Mouse (Mus musculus) frontal cortex, postnatal 36 days (tissue): ENCODE data around the gene Slc26a5.

ENCODE experiments used
- DNase-seq, 2 experiments: peaks; one replicate each; pipeline ENCODE4 v3.0.0; 2022; ENCODE audit warnings: low spot score in 2 of 2

Slc26a5 gene

GRCm38 (mm10) chr5:21865346-21866107, at the start of gene Slc26a5:
Gene Slc26a5 (minus strand): TSS chr5:21865604.
- peak in 1 of 2 experiments; percentile 3 for DNase-seq

- DNase-seq, result no peak
These were observed 49.4 kb upstream of the Slc26a5 start for GRCm38 (mm10) chr5:21914776-21915175.

- no peak for DNase-seq
These were observed 47.6 kb upstream of the Slc26a5 start for GRCm38 (mm10) chr5:21912835-21913530.

GRCm38 (mm10) chr5:21910726-21911125, 45.3 kb upstream of the Slc26a5 start:
- DNase-seq, result no peak

GRCm38 (mm10) chr5:21909713-21910112, 44.3 kb upstream of the Slc26a5 start:
- DNase-seq, result no peak

GRCm38 (mm10) chr5:21901411-21901810, 36.0 kb upstream of the Slc26a5 start:
- DNase-seq, result no peak

- no peak for DNase-seq
These were observed 35.5 kb upstream of the Slc26a5 start for GRCm38 (mm10) chr5:21900891-21901290.

GRCm38 (mm10) chr5:21898875-21899274, 33.5 kb upstream of the Slc26a5 start:
- DNase-seq, result no peak

GRCm38 (mm10) chr5:21896586-21896985, 31.2 kb upstream of the Slc26a5 start:
- DNase-seq, result no peak

- DNase-seq, result peak in 1 of 2 experiments; percentile 49
These were observed 28.8 kb upstream of the Slc26a5 start for GRCm38 (mm10) chr5:21894168-21894567.

- DNase-seq, result no peak
These were observed 1.3 kb upstream of the Slc26a5 start for GRCm38 (mm10) chr5:21866750-21867149.

- peak; percentile 9 to 30 for DNase-seq
These were observed 908 bp upstream of the Slc26a5 start for GRCm38 (mm10) chr5:21866311-21866712.

GRCm38 (mm10) chr5:21858653-21859052, 6.8 kb downstream of the Slc26a5 start:
- DNase-seq, result no peak

GRCm38 (mm10) chr5:21851679-21852340, 13.6 kb downstream of the Slc26a5 start:
- DNase-seq, result peak in 1 of 2 experiments; percentile 8

GRCm38 (mm10) chr5:21847438-21847837, 18.0 kb downstream of the Slc26a5 start:
- DNase-seq, result no peak

- no peak for DNase-seq
These were observed 18.7 kb downstream of the Slc26a5 start for GRCm38 (mm10) chr5:21846616-21847290.

- no peak for DNase-seq
These were observed 20.7 kb downstream of the Slc26a5 start for GRCm38 (mm10) chr5:21844676-21845075.

GRCm38 (mm10) chr5:21831761-21832160, 33.6 kb downstream of the Slc26a5 start:
- no peak for DNase-seq

- peak; percentile 27 to 63 for DNase-seq
These were observed 36.5 kb downstream of the Slc26a5 start for GRCm38 (mm10) chr5:21828855-21829254.

GRCm38 (mm10) chr5:21827643-21828042, 37.8 kb downstream of the Slc26a5 start:
- DNase-seq, result no peak

- no peak for DNase-seq
These were observed 39.0 kb downstream of the Slc26a5 start for GRCm38 (mm10) chr5:21826370-21826769.

GRCm38 (mm10) chr5:21813994-21814393, 51.4 kb downstream of the Slc26a5 start:
- DNase-seq, result peak; percentile 22 to 34
